Mouse (Mus musculus): ENCODE measurements around the gene Mctp1. TPM values are rescaled to one million over a fixed set of nuclear protein-coding genes. Genes with fewer than 3 reads are reported as not detected.

Mctp1 gene
- polyA plus RNA-seq, 1 experiment = not detected

- H3K27ac ChIP-seq (ENCODE audit: insufficient read depth, low read length) = no peak overlapping the region
- H3K4me1 ChIP-seq (ENCODE audit: control insufficient read depth, insufficient read depth, low read length) = no peaks in the 10 kb centered on the region
- TF ChIP-seq EP300 (IDR thresholded peaks at IDR 0.05; ENCODE audit: insufficient read depth, low read depth, low read length) = no peak
Measured at GRCm38 (mm10) chr13:76421075-76421474, 36.7 kb downstream of the Mctp1 start.

GRCm38 (mm10) chr13:76422124-76422523 lies 37.8 kb downstream of the Mctp1 start:
- H3K9me3 ChIP-seq (replicated peaks; ENCODE audit: control insufficient read depth, insufficient read depth, low read length, poor library complexity, severe bottlenecking) = no peaks in the 10 kb centered on the region
- TF ChIP-seq CTCF (IDR thresholded peaks at IDR 0.05; ENCODE audit: low read depth, low read length) (no peak), EP300 (IDR thresholded peaks at IDR 0.05; ENCODE audit: insufficient read depth, low read depth, low read length) (no peak), POLR2A (IDR thresholded peaks at IDR 0.05; ENCODE audit: insufficient read depth, low read length) (no peak)
- H3K4me1 ChIP-seq (ENCODE audit: control insufficient read depth, insufficient read depth, low read length) = no peaks in the 10 kb centered on the region
- H3K4me3 ChIP-seq (ENCODE audit: low read depth, low read length) = no peak overlapping the region
- no peaks in the 10 kb centered on the region for H3K36me3 ChIP-seq (ENCODE audit: control insufficient read depth, insufficient read depth, low read length, poor library complexity, severe bottlenecking)
- H3K27me3 ChIP-seq (ENCODE audit: control insufficient read depth, insufficient read depth, low read length, poor library complexity, severe bottlenecking) = no peaks in the 10 kb centered on the region
- H3K9ac ChIP-seq (ENCODE audit: low read depth, poor library complexity, severe bottlenecking) = no peak overlapping the region
- no peak overlapping the region for H3K27ac ChIP-seq (ENCODE audit: insufficient read depth, low read length)

More at GRCm38 (mm10) chr13:76421075-76421474, 36.7 kb downstream of the Mctp1 start:
- H3K9me3 ChIP-seq (replicated peaks; ENCODE audit: control insufficient read depth, insufficient read depth, low read length, poor library complexity, severe bottlenecking) = no peaks in the 10 kb centered on the region
- H3K36me3 ChIP-seq (ENCODE audit: control insufficient read depth, insufficient read depth, low read length, poor library complexity, severe bottlenecking) = no peaks in the 10 kb centered on the region
- H3K27me3 ChIP-seq (ENCODE audit: control insufficient read depth, insufficient read depth, low read length, poor library complexity, severe bottlenecking) = no peaks in the 10 kb centered on the region
- no peak overlapping the region for H3K4me3 ChIP-seq (ENCODE audit: low read depth, low read length)
- no peak overlapping the region for H3K9ac ChIP-seq (ENCODE audit: low read depth, poor library complexity, severe bottlenecking)

DNA sequence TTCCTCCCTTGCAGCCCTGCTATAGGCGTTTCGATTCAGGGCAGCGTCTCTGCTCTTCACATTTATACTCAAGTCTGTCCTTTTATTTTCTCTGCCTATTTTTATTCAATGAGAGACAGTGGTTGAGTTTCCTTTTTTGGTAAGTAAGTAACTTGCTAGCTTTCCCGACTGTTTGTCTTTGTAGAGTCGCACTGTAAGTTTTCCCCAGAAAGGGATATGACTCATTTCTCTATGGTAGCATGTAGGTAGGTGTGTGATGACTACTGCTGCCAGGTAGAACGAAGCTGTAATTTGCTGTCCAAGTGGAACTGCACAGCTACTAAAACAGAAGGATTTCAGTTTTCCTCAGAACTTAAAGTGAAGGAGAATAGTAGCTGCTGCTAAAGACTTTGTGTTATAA lies 45.1 kb downstream of the Mctp1 start:
- H3K27me3 ChIP-seq (ENCODE audit: control insufficient read depth, insufficient read depth, low read length, poor library complexity, severe bottlenecking) = no peaks in the 10 kb centered on the region
- no peak for TF ChIP-seq POLR2A (IDR thresholded peaks at IDR 0.05; ENCODE audit: insufficient read depth, low read length)
- H3K36me3 ChIP-seq (ENCODE audit: control insufficient read depth, insufficient read depth, low read length, poor library complexity, severe bottlenecking) = no peaks in the 10 kb centered on the region
- no peaks in the 10 kb centered on the region for H3K4me1 ChIP-seq (ENCODE audit: control insufficient read depth, insufficient read depth, low read length)
- H3K9me3 ChIP-seq (replicated peaks; ENCODE audit: control insufficient read depth, insufficient read depth, low read length, poor library complexity, severe bottlenecking) = no peaks in the 10 kb centered on the region
- H3K9ac ChIP-seq (ENCODE audit: low read depth, poor library complexity, severe bottlenecking) = no peak overlapping the region
- no peak overlapping the region for H3K27ac ChIP-seq (ENCODE audit: insufficient read depth, low read length)
- H3K4me3 ChIP-seq (ENCODE audit: low read depth, low read length) = no peak overlapping the region

DNA sequence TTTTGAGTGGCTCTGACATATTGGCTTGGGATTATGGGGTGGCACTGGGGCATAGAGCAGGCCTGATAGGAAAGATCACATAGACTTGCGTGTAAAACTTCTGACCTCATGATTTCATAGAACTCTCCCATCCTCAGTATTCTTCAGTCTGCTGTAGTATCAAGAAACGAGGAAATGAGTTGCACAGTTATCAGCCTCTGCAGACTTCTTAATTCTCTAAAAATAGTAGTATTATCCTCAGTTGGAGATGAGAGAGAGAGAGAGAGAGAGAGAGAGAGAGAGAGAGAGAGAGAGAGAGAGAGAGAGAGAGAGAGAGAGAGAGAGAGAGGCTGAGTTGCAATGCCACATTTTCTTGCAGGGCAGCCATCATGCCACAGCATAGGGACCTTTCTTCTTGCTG lies 45.6 kb downstream of the Mctp1 start:
- H3K36me3 ChIP-seq (ENCODE audit: control insufficient read depth, insufficient read depth, low read length, poor library complexity, severe bottlenecking) = no peaks in the 10 kb centered on the region
- H3K4me1 ChIP-seq (ENCODE audit: control insufficient read depth, insufficient read depth, low read length) = no peaks in the 10 kb centered on the region
- no peak for TF ChIP-seq EP300 (IDR thresholded peaks at IDR 0.05; ENCODE audit: insufficient read depth, low read depth, low read length)
- no peak overlapping the region for H3K4me3 ChIP-seq (ENCODE audit: low read depth, low read length)
- no peak overlapping the region for H3K27ac ChIP-seq (ENCODE audit: insufficient read depth, low read length)
- no peak overlapping the region for H3K9ac ChIP-seq (ENCODE audit: low read depth, poor library complexity, severe bottlenecking)
- no peaks in the 10 kb centered on the region for H3K27me3 ChIP-seq (ENCODE audit: control insufficient read depth, insufficient read depth, low read length, poor library complexity, severe bottlenecking)
- no peaks in the 10 kb centered on the region for H3K9me3 ChIP-seq (replicated peaks; ENCODE audit: control insufficient read depth, insufficient read depth, low read length, poor library complexity, severe bottlenecking)

GRCm38 (mm10) chr13:76431946-76432345 lies 47.6 kb downstream of the Mctp1 start:
- H3K27ac ChIP-seq (ENCODE audit: insufficient read depth, low read length) = no peak overlapping the region
- H3K4me3 ChIP-seq (ENCODE audit: low read depth, low read length) = no peak overlapping the region
- H3K9ac ChIP-seq (ENCODE audit: low read depth, poor library complexity, severe bottlenecking) = no peak overlapping the region
- no peak for TF ChIP-seq POLR2A (IDR thresholded peaks at IDR 0.05; ENCODE audit: insufficient read depth, low read length)
- no peak for TF ChIP-seq EP300 (IDR thresholded peaks at IDR 0.05; ENCODE audit: insufficient read depth, low read depth, low read length)
- TF ChIP-seq CTCF (IDR thresholded peaks at IDR 0.05; ENCODE audit: low read depth, low read length) = no peak
- H3K4me1 ChIP-seq (ENCODE audit: control insufficient read depth, insufficient read depth, low read length) = no peaks in the 10 kb centered on the region
- no peaks in the 10 kb centered on the region for H3K27me3 ChIP-seq (ENCODE audit: control insufficient read depth, insufficient read depth, low read length, poor library complexity, severe bottlenecking)
- H3K36me3 ChIP-seq (ENCODE audit: control insufficient read depth, insufficient read depth, low read length, poor library complexity, severe bottlenecking) = no peaks in the 10 kb centered on the region
- no peaks in the 10 kb centered on the region for H3K9me3 ChIP-seq (replicated peaks; ENCODE audit: control insufficient read depth, insufficient read depth, low read length, poor library complexity, severe bottlenecking)

- Histone ChIP-seq H3K4me1 (ENCODE audit: control insufficient read depth, insufficient read depth, low read length) (no peaks in the 10 kb centered on the region), H3K9ac (ENCODE audit: low read depth, poor library complexity, severe bottlenecking) (no peak overlapping the region), H3K9me3 (replicated peaks; ENCODE audit: control insufficient read depth, insufficient read depth, low read length, poor library complexity, severe bottlenecking) (no peaks in the 10 kb centered on the region), H3K36me3 (ENCODE audit: control insufficient read depth, insufficient read depth, low read length, poor library complexity, severe bottlenecking) (no peaks in the 10 kb centered on the region), H3K27ac (ENCODE audit: insufficient read depth, low read length) (no peak overlapping the region), H3K27me3 (ENCODE audit: control insufficient read depth, insufficient read depth, low read length, poor library complexity, severe bottlenecking) (no peaks in the 10 kb centered on the region), H3K4me3 (ENCODE audit: low read depth, low read length) (no peak overlapping the region)
- TF ChIP-seq POLR2A (IDR thresholded peaks at IDR 0.05; ENCODE audit: insufficient read depth, low read length) (no peak), EP300 (IDR thresholded peaks at IDR 0.05; ENCODE audit: insufficient read depth, low read depth, low read length) (no peak), CTCF (IDR thresholded peaks at IDR 0.05; ENCODE audit: low read depth, low read length) (no peak)
Measured at GRCm38 (mm10) chr13:76433438-76433837, 49.1 kb downstream of the Mctp1 start.
